Mouse (Mus musculus): ENCODE data around the gene Cldn6. TPM values are rescaled to one million over a fixed set of nuclear protein-coding genes. Genes with fewer than 3 reads are reported as not detected.

Cldn6 gene
- polyA plus RNA-seq, 1 experiment from 2014 or later: 3.6 TPM

DNA sequence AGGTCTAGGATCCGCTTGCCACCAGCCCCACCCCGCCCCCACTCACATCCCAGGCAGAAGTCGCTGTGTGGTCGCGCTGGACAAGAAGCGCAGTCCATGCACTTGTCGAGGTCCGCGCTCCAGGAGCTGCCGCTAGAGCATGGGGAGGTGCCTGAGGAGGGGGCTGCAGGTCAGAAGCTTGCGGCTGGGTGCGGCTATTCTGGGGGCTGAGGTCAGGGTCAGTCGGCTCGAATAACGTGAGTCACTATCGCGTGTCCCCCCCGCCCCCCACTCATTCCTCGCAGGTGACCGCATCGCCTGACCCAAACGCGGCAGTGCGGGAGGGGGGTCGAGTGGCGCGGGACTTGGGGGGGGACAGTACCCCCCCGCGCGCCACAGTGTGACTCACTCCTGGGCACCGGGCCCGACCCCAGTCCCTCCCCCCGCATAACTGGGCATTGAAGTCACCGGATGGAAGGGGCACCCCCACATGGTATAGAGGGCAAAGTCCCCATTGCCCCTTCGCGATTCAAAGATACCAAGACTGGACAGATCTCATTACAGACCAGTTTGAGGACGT lies 2.5 kb upstream of the Cldn6 start:
- ATAC-seq (ENCODE audit: low FRiP score, low read depth): no peak
- H3K27ac ChIP-seq: no peak overlapping the region

GRCm38 (mm10) chr17:23677236-23677679 lies 1.8 kb upstream of the Cldn6 start, which contains the start of gene Tnfrsf12a:
Tnfrsf12a (minus strand) TSS chr17:23677468.
- Histone ChIP-seq H3K9me3 (no peaks in the 10 kb centered on the region), H3K4me2 (replicated peaks) (peak within 1 kb of the TSS; percentile 95), H3K4me1 (peaks cover 37% of the 10 kb centered on the region), H3K9ac (peak within 1 kb of the TSS; percentile 52), H3K4me3 (peak within 1 kb of the TSS; percentile 40), H3K27ac (no peak within 1 kb of the TSS), H3K36me3 (no peaks in the 10 kb centered on the region), H3K27me3 (replicated peaks) (peaks cover 70% of the 10 kb centered on the region)
- no peak for ATAC-seq (ENCODE audit: low FRiP score, low read depth)
- WGBS: under 1% methylated on average over 34 of the region's 34 CpGs

More for the DNA sequence above, 2.5 kb upstream of the Cldn6 start:
- Histone ChIP-seq H3K9me3 (no peaks in the 10 kb centered on the region), H3K4me2 (replicated peaks) (peak overlapping the region; percentile 95), H3K27me3 (replicated peaks) (peaks cover 64% of the 10 kb centered on the region), H3K9ac (peak overlapping the region; percentile 52), H3K4me3 (peak overlapping the region; percentile 40), H3K4me1 (peaks cover 37% of the 10 kb centered on the region), H3K36me3 (no peaks in the 10 kb centered on the region)
- under 1% methylated on average over 37 of the region's 37 CpGs for WGBS

DNA sequence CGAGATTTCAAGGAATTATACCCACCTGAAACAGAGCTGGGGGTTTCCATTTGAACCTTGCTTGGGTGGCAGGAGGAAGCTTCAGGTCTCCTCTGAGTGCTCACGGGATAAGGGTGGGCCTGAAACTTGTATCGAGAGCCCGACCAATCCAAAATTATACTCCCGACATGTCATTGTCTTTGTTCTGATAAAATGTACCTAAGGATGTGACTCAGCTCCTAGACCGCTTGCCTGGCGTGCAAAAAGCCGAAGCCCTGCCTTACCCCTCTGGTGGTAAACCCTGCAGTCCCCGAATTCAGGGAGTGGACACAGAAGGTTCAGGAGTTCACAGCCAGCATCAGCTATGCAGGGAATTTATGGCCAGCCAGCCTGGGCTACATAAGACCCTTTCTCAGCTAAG lies 1.3 kb downstream of the Cldn6 start:
- peaks cover 34% of the 10 kb centered on the region for H3K4me1 ChIP-seq
- no peak overlapping the region for H3K4me3 ChIP-seq
- 76% methylated on average over 9 of the region's 9 CpGs for WGBS

DNA sequence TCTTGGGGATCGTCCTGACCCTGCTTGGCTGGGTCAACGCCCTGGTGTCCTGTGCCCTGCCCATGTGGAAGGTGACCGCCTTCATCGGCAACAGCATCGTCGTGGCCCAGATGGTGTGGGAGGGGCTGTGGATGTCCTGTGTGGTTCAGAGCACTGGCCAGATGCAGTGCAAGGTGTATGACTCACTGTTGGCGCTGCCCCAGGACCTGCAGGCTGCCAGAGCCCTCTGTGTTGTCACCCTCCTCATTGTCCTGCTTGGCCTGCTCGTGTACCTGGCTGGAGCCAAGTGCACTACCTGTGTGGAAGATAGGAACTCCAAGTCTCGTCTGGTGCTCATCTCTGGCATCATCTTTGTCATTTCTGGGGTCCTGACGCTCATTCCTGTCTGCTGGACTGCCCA lies 2.0 kb downstream of the Cldn6 start:
- no peak overlapping the region for H3K9ac ChIP-seq
- no peak overlapping the region for H3K4me2 ChIP-seq (replicated peaks)
- no peaks in the 10 kb centered on the region for H3K9me3 ChIP-seq
- no peaks in the 10 kb centered on the region for H3K36me3 ChIP-seq
- no peak overlapping the region for H3K27ac ChIP-seq
- no peak overlapping the region for H3K4me3 ChIP-seq
- peaks cover 74% of the 10 kb centered on the region for H3K27me3 ChIP-seq (replicated peaks)
- 75% methylated on average over 10 of the region's 10 CpGs for WGBS
- ATAC-seq (ENCODE audit: low FRiP score, low read depth): no peak
- H3K4me1 ChIP-seq: peaks cover 28% of the 10 kb centered on the region

More for the DNA sequence above, 1.3 kb downstream of the Cldn6 start:
- Histone ChIP-seq H3K9ac (no peak overlapping the region), H3K27me3 (replicated peaks) (peaks cover 82% of the 10 kb centered on the region), H3K9me3 (no peaks in the 10 kb centered on the region), H3K36me3 (no peaks in the 10 kb centered on the region), H3K4me2 (replicated peaks) (no peak overlapping the region), H3K27ac (no peak overlapping the region)
- no peak for ATAC-seq (ENCODE audit: low FRiP score, low read depth)

GRCm38 (mm10) chr17:23682092-23682491 lies 3.0 kb downstream of the Cldn6 start:
- Histone ChIP-seq H3K4me2 (replicated peaks) (no peak overlapping the region), H3K4me3 (no peak overlapping the region), H3K27me3 (replicated peaks) (peaks cover 69% of the 10 kb centered on the region), H3K4me1 (peaks cover 19% of the 10 kb centered on the region), H3K27ac (no peak overlapping the region), H3K36me3 (no peaks in the 10 kb centered on the region), H3K9ac (no peak overlapping the region), H3K9me3 (no peaks in the 10 kb centered on the region)
- WGBS: 69% methylated on average over 4 of the region's 4 CpGs
- no peak for ATAC-seq (ENCODE audit: low FRiP score, low read depth)

DNA sequence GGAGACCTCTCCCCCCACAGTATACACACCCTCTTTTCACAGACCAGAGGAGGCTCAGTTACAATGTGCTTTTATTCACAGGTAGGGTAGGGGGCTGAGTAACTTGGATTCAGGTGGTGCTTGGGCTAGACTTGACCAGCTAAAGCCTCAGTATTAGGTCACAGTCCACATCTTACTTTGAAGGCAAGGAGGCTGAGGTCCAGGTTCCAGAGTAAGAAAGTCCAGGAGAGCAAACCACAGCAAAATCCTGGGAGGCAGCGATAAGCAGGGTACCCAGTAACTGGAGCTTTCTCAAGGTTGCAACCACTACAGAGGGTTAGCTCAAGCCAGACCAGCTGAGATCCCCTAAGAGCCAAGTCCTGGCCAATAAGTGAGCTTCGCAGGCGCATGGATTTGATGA lies 3.5 kb downstream of the Cldn6 start:
- Histone ChIP-seq H3K9me3 (no peaks in the 10 kb centered on the region), H3K4me2 (replicated peaks) (no peak overlapping the region), H3K9ac (no peak overlapping the region), H3K36me3 (no peaks in the 10 kb centered on the region), H3K4me3 (no peak overlapping the region), H3K27ac (no peak overlapping the region), H3K27me3 (replicated peaks) (peaks cover 68% of the 10 kb centered on the region), H3K4me1 (peaks cover 19% of the 10 kb centered on the region)
- WGBS: 70% methylated on average over 3 of the region's 3 CpGs
- ATAC-seq (ENCODE audit: low FRiP score, low read depth): no peak

- Histone ChIP-seq H3K36me3 (no peaks in the 10 kb centered on the region), H3K4me2 (replicated peaks) (peak overlapping the region; percentile 22)
- WGBS: 16% methylated on average over 15 of the region's 15 CpGs
Observed at GRCm38 (mm10) chr17:23683226-23683625, 4.2 kb downstream of the Cldn6 start.

GRCm38 (mm10) chr17:23683856-23684672 lies 5.0 kb downstream of the Cldn6 start, which contains the start of gene Cldn9:
Cldn9 (minus strand) TSS chr17:23684026.
- H3K27me3 ChIP-seq (replicated peaks): peaks cover 53% of the 10 kb centered on the region

More at GRCm38 (mm10) chr17:23683226-23683625, 4.2 kb downstream of the Cldn6 start:
- H3K4me3 ChIP-seq: no peak overlapping the region
- no peak overlapping the region for H3K27ac ChIP-seq
- peaks cover 19% of the 10 kb centered on the region for H3K4me1 ChIP-seq
- H3K9ac ChIP-seq: no peak overlapping the region
- H3K9me3 ChIP-seq: no peaks in the 10 kb centered on the region
- H3K27me3 ChIP-seq (replicated peaks): peaks cover 61% of the 10 kb centered on the region
- ATAC-seq (ENCODE audit: low FRiP score, low read depth): 0 out of 2 replicates have a peak, but pooled peaks have one; percentile 15

DNA sequence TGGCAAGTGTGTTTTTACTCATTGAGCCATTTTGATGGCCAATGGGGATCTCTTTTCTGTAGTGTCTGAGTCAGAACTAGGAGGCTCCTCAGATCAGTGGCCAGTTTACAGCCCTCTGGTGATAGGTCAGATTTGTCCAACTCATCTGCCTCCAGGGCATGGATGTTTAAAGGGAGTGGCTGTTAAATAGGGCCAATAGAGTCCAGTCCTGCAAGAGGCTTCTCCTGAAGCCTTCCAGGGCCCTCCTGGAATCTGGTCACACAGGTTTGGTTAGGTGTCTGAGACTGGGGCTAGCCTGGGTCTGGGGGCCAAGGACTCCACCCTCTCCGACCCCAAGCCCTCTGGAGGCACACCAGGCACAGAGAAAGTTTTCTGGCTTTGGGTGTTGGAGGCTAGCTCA lies 15.4 kb downstream of the Cldn6 start:
- Histone ChIP-seq H3K4me3 (no peak overlapping the region), H3K27ac (no peak overlapping the region), H3K9ac (no peak overlapping the region), H3K36me3 (no peaks in the 10 kb centered on the region), H3K4me2 (replicated peaks) (no peak overlapping the region), H3K27me3 (replicated peaks) (peaks cover 16% of the 10 kb centered on the region), H3K9me3 (no peaks in the 10 kb centered on the region), H3K4me1 (peaks cover 5% of the 10 kb centered on the region)
- 63% methylated on average over 1 of the region's 1 CpGs for WGBS
- no peak for ATAC-seq (ENCODE audit: low FRiP score, low read depth)

More at GRCm38 (mm10) chr17:23683856-23684672, 5.0 kb downstream of the Cldn6 start, which contains the start of gene Cldn9:
- Histone ChIP-seq H3K27ac (no peak within 1 kb of the TSS), H3K9me3 (no peaks in the 10 kb centered on the region), H3K9ac (no peak within 1 kb of the TSS), H3K4me1 (peaks cover 18% of the 10 kb centered on the region), H3K36me3 (no peaks in the 10 kb centered on the region), H3K4me2 (replicated peaks) (peak within 1 kb of the TSS; percentile 22), H3K4me3 (no peak within 1 kb of the TSS)
- 8% methylated on average over 15 of the region's 15 CpGs for WGBS
- 0 out of 2 replicates have a peak, but pooled peaks have one; percentile 13 for ATAC-seq (ENCODE audit: low FRiP score, low read depth)

DNA sequence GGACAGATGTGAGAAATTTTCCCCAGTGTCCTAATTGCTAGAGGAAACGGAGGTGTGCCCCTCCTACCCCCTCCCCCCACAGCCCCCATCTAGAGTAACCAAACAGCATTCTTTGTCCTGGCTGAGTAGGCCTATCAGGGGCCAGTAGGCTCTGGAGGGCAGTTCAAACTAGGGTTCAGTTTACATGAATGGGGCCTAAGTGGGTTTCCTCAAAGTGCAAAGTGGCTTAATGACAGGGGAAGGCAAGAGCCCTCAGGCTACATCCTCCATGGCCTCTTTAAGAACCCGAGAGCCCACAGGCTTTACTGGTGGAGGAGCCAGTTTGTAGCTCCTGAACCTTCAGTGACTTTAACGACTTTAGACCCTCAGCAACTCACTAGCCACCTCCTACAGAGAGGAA lies 16.8 kb downstream of the Cldn6 start:
- no peak overlapping the region for H3K4me3 ChIP-seq
- H3K36me3 ChIP-seq: no peaks in the 10 kb centered on the region
- H3K4me1 ChIP-seq: peaks cover 5% of the 10 kb centered on the region
- no peak overlapping the region for H3K27ac ChIP-seq
- ATAC-seq (ENCODE audit: low FRiP score, low read depth): no peak
- no peak overlapping the region for H3K9ac ChIP-seq
- no peaks in the 10 kb centered on the region for H3K9me3 ChIP-seq
- H3K27me3 ChIP-seq (replicated peaks): peaks cover 25% of the 10 kb centered on the region
- H3K4me2 ChIP-seq (replicated peaks): no peak overlapping the region
- WGBS: 9% methylated on average over 3 of the region's 3 CpGs

GRCm38 (mm10) chr17:23699131-23700077 lies 20.4 kb downstream of the Cldn6 start:
- WGBS: under 1% methylated on average over 65 of the region's 101 CpGs
- peak; percentile 69 for ATAC-seq (ENCODE audit: low FRiP score, low read depth)
- Histone ChIP-seq H3K27ac (0 out of 2 replicates have a peak overlapping the region, but pooled peaks have one; percentile 26), H3K9me3 (no peaks in the 10 kb centered on the region), H3K4me1 (peaks cover 5% of the 10 kb centered on the region), H3K4me2 (replicated peaks) (peak overlapping the region; percentile 99), H3K27me3 (replicated peaks) (peaks cover 33% of the 10 kb centered on the region), H3K9ac (peak overlapping the region; percentile 69), H3K4me3 (peak overlapping the region; percentile 74), H3K36me3 (no peaks in the 10 kb centered on the region)
